Mouse (Mus musculus) MEL (cell line): ENCODE data around the gene Bace1.

ENCODE experiments used
- CHD2 ChIP-seq: IDR thresholded peaks from 2 replicates; pipeline ENCODE4 v1.6.1; 2011; ENCODE audit warnings: low read length, improper control_type of control experiment
- E2F4 ChIP-seq: IDR thresholded peaks from 2 replicates; pipeline ENCODE4 v1.6.1; 2011; ENCODE audit warnings: low read depth, low read length, improper control_type of control experiment, borderline replicate concordance
- MAX ChIP-seq: IDR thresholded peaks from 2 replicates; pipeline ENCODE4 v1.6.1; 2011; ENCODE audit warnings: low read length, improper control_type of control experiment
- TAL1 ChIP-seq: IDR thresholded peaks from 2 replicates; pipeline ENCODE4 v1.6.1; 2012; ENCODE audit warnings: mild to moderate bottlenecking, inconsistent platforms, low read length, moderate library complexity, mixed read lengths
- TCF12 ChIP-seq: IDR thresholded peaks from 2 replicates; pipeline ENCODE4 v1.6.1; 2014; ENCODE audit warnings: low read depth, mild to moderate bottlenecking, inconsistent platforms, low read length, improper control_type of control experiment, moderate library complexity
- ZKSCAN1 ChIP-seq: IDR thresholded peaks from 2 replicates; pipeline ENCODE4 v1.6.1; 2012; ENCODE audit warnings: low read depth, mild to moderate bottlenecking, inconsistent platforms, low read length, improper control_type of control experiment, moderate library complexity

DNA sequence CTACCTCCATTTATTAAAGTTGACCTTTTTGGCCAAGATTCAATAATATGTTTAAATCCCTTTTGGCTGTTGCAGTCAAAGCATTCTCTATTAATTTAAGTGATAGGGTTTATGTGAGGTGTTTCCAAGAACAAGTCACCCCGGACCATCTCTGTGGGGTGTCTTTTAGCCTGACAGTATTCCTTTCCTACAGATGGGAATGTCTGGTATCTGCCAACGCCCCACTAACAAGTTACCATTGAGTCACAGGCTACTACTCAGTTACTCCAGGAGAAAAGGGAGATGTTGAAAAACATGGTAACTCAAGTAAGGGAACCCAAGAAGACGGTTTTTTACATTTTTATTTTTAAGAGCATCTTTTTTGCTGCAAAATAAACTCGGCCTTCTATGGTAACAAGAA lies 66.8 kb downstream of the Bace1 start:
- TF ChIP-seq TAL1 = no peak
- no peak for TF ChIP-seq E2F4
- no peak for TF ChIP-seq TCF12
- no peak for TF ChIP-seq CHD2
- TF ChIP-seq MAX = no peak
- no peak for TF ChIP-seq ZKSCAN1
